Mouse (Mus musculus) E14TG2a.4 (cell line): Measurements from ENCODE around the gene Olfr159.

ENCODE experiments used
- CTCF ChIP-seq: conservative IDR thresholded peaks from 2 replicates; pipeline ENCODE4 v1.5.1; 2014; ENCODE audit warnings: low read length
- NANOG ChIP-seq: IDR thresholded peaks from 2 replicates; pipeline ENCODE4 v1.6.1; 2014; ENCODE audit warnings: borderline replicate concordance, low read length, mixed read lengths

GRCm38 (mm10) chr4:43763410-43763809 is 7.4 kb downstream of the Olfr159 start:
- TF ChIP-seq CTCF (peak; percentile 87), NANOG (no peak)
